Mouse (Mus musculus): ENCODE results near the gene Tmco2. TPM values are rescaled to one million over a fixed set of nuclear protein-coding genes. Genes with fewer than 3 reads are reported as not detected.

Gene Tmco2
- polyA plus RNA-seq (2014; fragmentation: Nextera tagmentation; extraction: Ambion mirVana): not detected in 2 replicates

- H3K27ac ChIP-seq (replicated peaks; ENCODE audit: low read depth, low read length): no peak within 1 kb of the TSS
- no peak within 1 kb of the TSS for H3K4me2 ChIP-seq (ENCODE audit: low read depth, severe bottlenecking)
- no peaks in the 10 kb centered on the region for H3K27me3 ChIP-seq (ENCODE audit: control insufficient read depth, insufficient read depth, low read length)
- no peaks in the 10 kb centered on the region for H3K9me3 ChIP-seq (ENCODE audit: control insufficient read depth, low read length)
- no peaks in the 10 kb centered on the region for H3K36me3 ChIP-seq (ENCODE audit: control insufficient read depth, insufficient read depth, low read length)
- no peaks in the 10 kb centered on the region for H3K4me1 ChIP-seq (ENCODE audit: control insufficient read depth, insufficient read depth, low read length)
- 92% methylated on average over 2 of the region's 2 CpGs for WGBS
- H3K9ac ChIP-seq (ENCODE audit: low read length): no peak within 1 kb of the TSS
- H3K4me3 ChIP-seq (ENCODE audit: low read depth, low read length): no peak within 1 kb of the TSS
- ATAC-seq (ENCODE audit: insufficient number of reproducible peaks, low FRiP score, low TSS enrichment, low read depth) (no peak), DNase-seq (ENCODE audit: low spot score) (no peak)
Measured at GRCm38 (mm10) chr4:121109126-121109525, at the start of gene Tmco2. TSS of gene Tmco2 (minus strand) at chr4:121109226.

GRCm38 (mm10) chr4:121103304-121103703 lies 5.7 kb downstream of the Tmco2 start:
- 87% methylated on average over 4 of the region's 4 CpGs for WGBS
- no peak overlapping the region for H3K4me2 ChIP-seq (ENCODE audit: low read depth, severe bottlenecking)
- H3K27me3 ChIP-seq (ENCODE audit: control insufficient read depth, insufficient read depth, low read length): no peaks in the 10 kb centered on the region
- no peaks in the 10 kb centered on the region for H3K9me3 ChIP-seq (ENCODE audit: control insufficient read depth, low read length)
- H3K27ac ChIP-seq (replicated peaks; ENCODE audit: low read depth, low read length): no peak overlapping the region
- H3K4me3 ChIP-seq (ENCODE audit: low read depth, low read length): no peak overlapping the region
- ATAC-seq (ENCODE audit: insufficient number of reproducible peaks, low FRiP score, low TSS enrichment, low read depth): no peak
- H3K36me3 ChIP-seq (ENCODE audit: control insufficient read depth, insufficient read depth, low read length): no peaks in the 10 kb centered on the region
- no peaks in the 10 kb centered on the region for H3K4me1 ChIP-seq (ENCODE audit: control insufficient read depth, insufficient read depth, low read length)
- no peak for DNase-seq (ENCODE audit: low spot score)
- no peak overlapping the region for H3K9ac ChIP-seq (ENCODE audit: low read length)

GRCm38 (mm10) chr4:121097650-121098378 lies 11.2 kb downstream of the Tmco2 start, which contains the start of gene Zmpste24:
TSS of gene Zmpste24 (minus strand) at chr4:121098241.
- peak within 1 kb of the TSS; percentile 79 for H3K4me3 ChIP-seq (ENCODE audit: low read depth, low read length)
- no peak within 1 kb of the TSS for H3K27ac ChIP-seq (replicated peaks; ENCODE audit: low read depth, low read length)
- WGBS: under 1% methylated on average over 39 of the region's 39 CpGs
- no peaks in the 10 kb centered on the region for H3K27me3 ChIP-seq (ENCODE audit: control insufficient read depth, insufficient read depth, low read length)
- peak; percentile 74 for ATAC-seq (ENCODE audit: insufficient number of reproducible peaks, low FRiP score, low TSS enrichment, low read depth)
- peak within 1 kb of the TSS; percentile 76 for H3K9ac ChIP-seq (ENCODE audit: low read length)
- H3K4me2 ChIP-seq (ENCODE audit: low read depth, severe bottlenecking): peak within 1 kb of the TSS; percentile 60
- peak; percentile 94 for DNase-seq (ENCODE audit: low spot score)
- H3K4me1 ChIP-seq (ENCODE audit: control insufficient read depth, insufficient read depth, low read length): no peaks in the 10 kb centered on the region
- H3K9me3 ChIP-seq (ENCODE audit: control insufficient read depth, low read length): no peaks in the 10 kb centered on the region
- peaks cover 14% of the 10 kb centered on the region for H3K36me3 ChIP-seq (ENCODE audit: control insufficient read depth, insufficient read depth, low read length)

- no peak for DNase-seq (ENCODE audit: low spot score)
- H3K27me3 ChIP-seq (ENCODE audit: control insufficient read depth, insufficient read depth, low read length): no peaks in the 10 kb centered on the region
- no peak for ATAC-seq (ENCODE audit: insufficient number of reproducible peaks, low FRiP score, low TSS enrichment, low read depth)
- H3K9ac ChIP-seq (ENCODE audit: low read length): no peak overlapping the region
- H3K27ac ChIP-seq (replicated peaks; ENCODE audit: low read depth, low read length): no peak overlapping the region
- H3K36me3 ChIP-seq (ENCODE audit: control insufficient read depth, insufficient read depth, low read length): peaks cover 15% of the 10 kb centered on the region
- no peaks in the 10 kb centered on the region for H3K9me3 ChIP-seq (ENCODE audit: control insufficient read depth, low read length)
- no peak overlapping the region for H3K4me2 ChIP-seq (ENCODE audit: low read depth, severe bottlenecking)
- H3K4me1 ChIP-seq (ENCODE audit: control insufficient read depth, insufficient read depth, low read length): no peaks in the 10 kb centered on the region
- WGBS: 89% methylated on average over 4 of the region's 4 CpGs
- no peak overlapping the region for H3K4me3 ChIP-seq (ENCODE audit: low read depth, low read length)
Measured at GRCm38 (mm10) chr4:121090211-121090610, 18.8 kb downstream of the Tmco2 start.

- no peak overlapping the region for H3K4me2 ChIP-seq (ENCODE audit: low read depth, severe bottlenecking)
- H3K9ac ChIP-seq (ENCODE audit: low read length): no peak overlapping the region
- H3K27me3 ChIP-seq (ENCODE audit: control insufficient read depth, insufficient read depth, low read length): no peaks in the 10 kb centered on the region
- ATAC-seq (ENCODE audit: insufficient number of reproducible peaks, low FRiP score, low TSS enrichment, low read depth) (no peak), DNase-seq (ENCODE audit: low spot score) (no peak)
- 88% methylated on average over 2 of the region's 2 CpGs for WGBS
- H3K9me3 ChIP-seq (ENCODE audit: control insufficient read depth, low read length): no peaks in the 10 kb centered on the region
- peaks cover 9% of the 10 kb centered on the region; the same call in 1 of the 2 replicates for H3K36me3 ChIP-seq (ENCODE audit: control insufficient read depth, insufficient read depth, low read length)
- no peak overlapping the region for H3K27ac ChIP-seq (replicated peaks; ENCODE audit: low read depth, low read length)
- H3K4me3 ChIP-seq (ENCODE audit: low read depth, low read length): no peak overlapping the region
- no peaks in the 10 kb centered on the region for H3K4me1 ChIP-seq (ENCODE audit: control insufficient read depth, insufficient read depth, low read length)
Measured at GRCm38 (mm10) chr4:121088696-121089095, 20.3 kb downstream of the Tmco2 start.

DNA sequence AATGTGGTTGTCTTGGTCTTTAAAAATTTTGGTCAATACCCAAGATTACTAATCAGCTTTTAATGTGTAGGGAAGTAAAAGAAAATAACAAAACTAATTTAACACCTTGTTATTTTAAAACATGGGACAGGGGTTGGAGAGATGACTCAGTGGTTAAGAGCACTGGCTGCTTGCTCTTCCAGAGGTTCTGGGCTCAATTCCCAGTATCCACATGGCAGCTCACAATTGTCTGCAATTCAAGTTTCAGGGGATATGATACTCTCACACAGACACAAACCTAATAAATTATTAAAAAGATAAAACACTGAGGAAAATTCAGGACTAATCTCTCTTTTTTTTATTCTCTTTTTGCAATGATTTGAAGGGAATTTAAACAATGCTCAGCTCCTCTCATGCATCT lies 24.5 kb downstream of the Tmco2 start:
- DNase-seq (ENCODE audit: low spot score) (no peak), ATAC-seq (ENCODE audit: insufficient number of reproducible peaks, low FRiP score, low TSS enrichment, low read depth) (no peak)
- Histone ChIP-seq H3K4me2 (ENCODE audit: low read depth, severe bottlenecking) (no peak overlapping the region), H3K27me3 (ENCODE audit: control insufficient read depth, insufficient read depth, low read length) (no peaks in the 10 kb centered on the region), H3K36me3 (ENCODE audit: control insufficient read depth, insufficient read depth, low read length) (peaks cover 6% of the 10 kb centered on the region; the same call in 1 of the 2 replicates), H3K4me3 (ENCODE audit: low read depth, low read length) (no peak overlapping the region), H3K27ac (replicated peaks; ENCODE audit: low read depth, low read length) (no peak overlapping the region), H3K4me1 (ENCODE audit: control insufficient read depth, insufficient read depth, low read length) (no peaks in the 10 kb centered on the region), H3K9me3 (ENCODE audit: control insufficient read depth, low read length) (no peaks in the 10 kb centered on the region), H3K9ac (ENCODE audit: low read length) (no peak overlapping the region)

DNA sequence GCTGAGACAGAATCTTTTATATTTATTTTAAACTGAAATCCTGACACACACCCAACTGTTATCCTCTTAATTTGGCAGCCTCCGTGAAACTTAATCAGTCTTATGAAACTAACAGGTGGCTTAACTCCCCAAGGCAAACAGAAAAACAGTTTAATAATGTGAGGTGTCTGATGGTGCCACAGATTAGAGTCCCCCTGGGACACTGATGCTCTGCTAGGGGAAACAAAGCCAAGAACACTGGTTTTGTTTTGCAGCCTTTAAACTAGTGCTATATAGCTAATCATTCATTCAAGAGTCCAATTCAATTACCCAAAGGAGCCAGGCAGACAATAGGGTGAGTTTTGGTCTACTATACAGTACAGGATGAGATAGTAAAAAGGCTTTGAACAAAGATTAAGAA lies 28.6 kb downstream of the Tmco2 start:
- no peak overlapping the region for H3K27ac ChIP-seq (replicated peaks; ENCODE audit: low read depth, low read length)
- no peaks in the 10 kb centered on the region for H3K27me3 ChIP-seq (ENCODE audit: control insufficient read depth, insufficient read depth, low read length)
- no peak overlapping the region for H3K9ac ChIP-seq (ENCODE audit: low read length)
- no peak for DNase-seq (ENCODE audit: low spot score)
- no peak for ATAC-seq (ENCODE audit: insufficient number of reproducible peaks, low FRiP score, low TSS enrichment, low read depth)
- H3K4me1 ChIP-seq (ENCODE audit: control insufficient read depth, insufficient read depth, low read length): no peaks in the 10 kb centered on the region
- H3K4me3 ChIP-seq (ENCODE audit: low read depth, low read length): no peak overlapping the region
- WGBS: 95% methylated on average over 1 of the region's 1 CpGs
- H3K36me3 ChIP-seq (ENCODE audit: control insufficient read depth, insufficient read depth, low read length): peaks cover 10% of the 10 kb centered on the region; the same call in 1 of the 2 replicates
- no peak overlapping the region for H3K4me2 ChIP-seq (ENCODE audit: low read depth, severe bottlenecking)
- H3K9me3 ChIP-seq (ENCODE audit: control insufficient read depth, low read length): no peaks in the 10 kb centered on the region

DNA sequence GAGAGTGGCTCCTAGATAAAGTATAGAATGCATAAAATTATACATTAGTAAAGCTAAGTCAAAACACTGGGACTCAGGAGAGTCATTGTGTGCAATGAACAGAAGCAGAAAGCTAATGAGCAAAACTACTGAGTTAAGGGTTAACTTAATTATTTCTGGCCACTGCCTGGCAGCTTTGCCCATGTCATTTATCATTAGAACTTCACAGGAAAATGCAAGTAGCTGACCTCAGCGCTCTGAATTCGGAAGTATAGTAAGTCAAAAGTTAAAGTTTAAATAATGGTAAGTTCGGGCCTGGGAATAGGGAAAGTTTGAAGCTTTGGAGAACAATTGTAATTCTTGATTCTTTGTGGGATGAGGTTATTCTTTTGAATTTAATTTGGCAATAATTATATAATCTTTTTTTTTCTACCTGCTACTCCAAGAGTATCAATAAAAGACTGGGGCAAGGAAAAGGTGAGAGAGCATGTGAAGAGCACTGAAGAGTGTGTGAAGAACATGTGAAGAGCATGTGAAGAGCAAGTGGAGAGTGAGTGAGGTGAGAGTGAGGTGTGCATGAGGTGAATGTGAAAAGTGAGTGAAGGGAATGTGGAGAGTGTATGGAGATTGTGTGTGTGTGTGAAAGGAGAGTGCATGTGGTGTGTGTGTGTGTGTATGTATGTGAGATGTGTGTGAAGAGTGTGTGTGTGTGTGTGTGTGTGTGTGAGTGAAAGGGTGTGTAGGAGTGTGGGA lies 30.9 kb downstream of the Tmco2 start:
- 82% methylated on average over 3 of the region's 3 CpGs for WGBS
- H3K27me3 ChIP-seq (ENCODE audit: control insufficient read depth, insufficient read depth, low read length): no peaks in the 10 kb centered on the region
- H3K4me3 ChIP-seq (ENCODE audit: low read depth, low read length): no peak overlapping the region
- DNase-seq (ENCODE audit: low spot score): no peak
- H3K4me2 ChIP-seq (ENCODE audit: low read depth, severe bottlenecking): no peak overlapping the region
- no peak for ATAC-seq (ENCODE audit: insufficient number of reproducible peaks, low FRiP score, low TSS enrichment, low read depth)
- no peaks in the 10 kb centered on the region for H3K9me3 ChIP-seq (ENCODE audit: control insufficient read depth, low read length)
- peaks cover 10% of the 10 kb centered on the region; the same call in 1 of the 2 replicates for H3K36me3 ChIP-seq (ENCODE audit: control insufficient read depth, insufficient read depth, low read length)
- H3K4me1 ChIP-seq (ENCODE audit: control insufficient read depth, insufficient read depth, low read length): no peaks in the 10 kb centered on the region
- no peak overlapping the region for H3K27ac ChIP-seq (replicated peaks; ENCODE audit: low read depth, low read length)
- no peak overlapping the region for H3K9ac ChIP-seq (ENCODE audit: low read length)
